Mouse (Mus musculus) forebrain, embryonic 11.5 days (tissue): Measurements from ENCODE around the gene Plcb3. TPM values are rescaled to one million over a fixed set of nuclear protein-coding genes. Genes with fewer than 3 reads are reported as not detected.
A peak's percentile ranks its signal among the peaks of the same experiment; 100 is the strongest.

Experiments used
- ATAC-seq: fragments of 200-750 bp; cut with Nextera tagmentation; replicated peaks from 2 replicates; pipeline ENCODE4 v1.8.0; 2017; ENCODE audit warnings: moderate TSS enrichment; ENCODE audit not compliant: low FRiP score
- DNase-seq: peaks from one replicate; pipeline ENCODE4 v3.0.0-alpha.2; 2017; ENCODE audit warnings: low spot score
- H3K27ac ChIP-seq: fragments of 300-500 bp; sonication (generic); 2 replicates; pipeline ENCODE4 v1.5.1; 2014; ENCODE audit warnings: low read depth, low read length
- H3K27me3 ChIP-seq: fragments of 300-500 bp; sonication (generic); 2 replicates; pipeline ENCODE4 v1.6.1; 2014; ENCODE audit warnings: mild to moderate bottlenecking, low read length, mixed read lengths; ENCODE audit not compliant: control insufficient read depth, insufficient read depth
- H3K36me3 ChIP-seq: fragments of 300-500 bp; sonication (generic); 2 replicates; pipeline ENCODE4 v1.6.1; 2014; ENCODE audit warnings: mild to moderate bottlenecking, low read length, moderate library complexity, mixed read lengths; ENCODE audit not compliant: control insufficient read depth, insufficient read depth
- H3K4me1 ChIP-seq: fragments of 300-500 bp; sonication (generic); replicated peaks from 2 replicates; pipeline ENCODE4 v1.6.1; 2014; ENCODE audit warnings: low read length, mixed read lengths; ENCODE audit not compliant: control insufficient read depth, insufficient read depth
- H3K4me2 ChIP-seq: fragments of 300-500 bp; sonication (generic); 2 replicates; pipeline ENCODE4 v1.6.1; 2014; ENCODE audit warnings: low read depth, mild to moderate bottlenecking, low read length, moderate library complexity, mixed read lengths; ENCODE audit not compliant: severe bottlenecking
- H3K4me3 ChIP-seq: fragments of 300-500 bp; sonication (generic); 2 replicates; pipeline ENCODE4 v1.5.1; 2014; ENCODE audit warnings: low read depth, low read length
- H3K9ac ChIP-seq: fragments of 300-500 bp; sonication (generic); 2 replicates; pipeline ENCODE4 v1.6.1; 2014; ENCODE audit warnings: low read length
- H3K9me3 ChIP-seq: fragments of 300-500 bp; sonication (generic); 2 replicates; pipeline ENCODE4 v1.6.1; 2016; ENCODE audit warnings: low read length, mixed read lengths; ENCODE audit not compliant: control insufficient read depth
- WGBS: fragments of 180-500 bp; shearing (Covaris S2); extraction: QIAGEN DNeasy Blood & Tissue Kit; methylation state at CpG from one replicate; pipeline ENCODE4 v1.1.7; 2014; 5-methylcytosine and 5-hydroxymethylcytosine counted together
- polyA plus RNA-seq: library from polyadenylated mRNA; unstranded; fragments of >200 nt; fragmentation: Nextera tagmentation; extraction: Ambion mirVana; gene quantifications from 2 replicates; pipeline ENCODE4 v1.2.1, GENCODE M21; 2014

Plcb3 gene
- polyA plus RNA-seq, 1 experiment from 2014 or later = 21.2 TPM

GRCm38 (mm10) chr19:6924461-6925306, 51.6 kb downstream of the Plcb3 start:
- peak overlapping the region; percentile 5; the same call in 1 of the 2 replicates for H3K4me3 ChIP-seq
- H3K9ac ChIP-seq = no peak overlapping the region
- 0 out of 2 replicates have a peak overlapping the region, but pooled peaks have one; percentile 15 for H3K4me2 ChIP-seq

GRCm38 (mm10) chr19:6922901-6923735, 53.2 kb downstream of the Plcb3 start:
- H3K4me3 ChIP-seq = no peak overlapping the region
- no peaks in the 10 kb centered on the region for H3K36me3 ChIP-seq
- ATAC-seq (no peak), DNase-seq (no peak)
- peaks cover 21% of the 10 kb centered on the region; the same call in 1 of the 2 replicates for H3K4me1 ChIP-seq
- H3K9me3 ChIP-seq = no peaks in the 10 kb centered on the region
- peaks cover 55% of the 10 kb centered on the region for H3K27me3 ChIP-seq
- 59% methylated on average over 6 of the region's 6 CpGs for WGBS
- no peak overlapping the region for H3K4me2 ChIP-seq
- no peak overlapping the region for H3K9ac ChIP-seq
- H3K27ac ChIP-seq = no peak overlapping the region

More at GRCm38 (mm10) chr19:6924461-6925306, 51.6 kb downstream of the Plcb3 start:
- no peak for ATAC-seq
- no peak overlapping the region for H3K27ac ChIP-seq
- peaks cover 21% of the 10 kb centered on the region; the same call in 1 of the 2 replicates for H3K4me1 ChIP-seq
- DNase-seq = peak; percentile 88
- 4% methylated on average over 39 of the region's 39 CpGs for WGBS
- H3K27me3 ChIP-seq = peaks cover 60% of the 10 kb centered on the region
- no peaks in the 10 kb centered on the region for H3K9me3 ChIP-seq
- no peaks in the 10 kb centered on the region for H3K36me3 ChIP-seq

- H3K27me3 ChIP-seq = peaks cover 42% of the 10 kb centered on the region
- no peaks in the 10 kb centered on the region for H3K9me3 ChIP-seq
- peaks cover 18% of the 10 kb centered on the region; the same call in 1 of the 2 replicates for H3K4me1 ChIP-seq
- H3K36me3 ChIP-seq = no peaks in the 10 kb centered on the region
- 1% methylated on average over 47 of the region's 66 CpGs for WGBS
- H3K4me2 ChIP-seq = peak within 1 kb of the TSS; percentile 64
- DNase-seq (peak; percentile 100), ATAC-seq (peak; percentile 94)
- peak within 1 kb of the TSS; percentile 72 for H3K27ac ChIP-seq
- H3K4me3 ChIP-seq = peak within 1 kb of the TSS; percentile 86
- H3K9ac ChIP-seq = peak within 1 kb of the TSS; percentile 86
Observed at GRCm38 (mm10) chr19:6921647-6922567, 54.4 kb downstream of the Plcb3 start, which contains the start of gene Esrra. TSS of gene Esrra (minus strand) at chr19:6921813.

GRCm38 (mm10) chr19:6920741-6921636, 55.3 kb downstream of the Plcb3 start:
- no peak for DNase-seq
- peak overlapping the region; percentile 72 for H3K27ac ChIP-seq
- peak overlapping the region; percentile 86 for H3K4me3 ChIP-seq
- H3K9me3 ChIP-seq = no peaks in the 10 kb centered on the region
- H3K4me1 ChIP-seq = peaks cover 17% of the 10 kb centered on the region; the same call in 1 of the 2 replicates
- H3K27me3 ChIP-seq = peaks cover 33% of the 10 kb centered on the region
- ATAC-seq = no peak; the same call in 1 of the 2 replicates
- 2% methylated on average over 39 of the region's 48 CpGs for WGBS
- peak overlapping the region; percentile 64 for H3K4me2 ChIP-seq
- H3K36me3 ChIP-seq = no peaks in the 10 kb centered on the region
- peak overlapping the region; percentile 86 for H3K9ac ChIP-seq

GRCm38 (mm10) chr19:6919876-6920740, 56.2 kb downstream of the Plcb3 start:
- Histone ChIP-seq H3K27me3 (peaks cover 24% of the 10 kb centered on the region), H3K27ac (no peak overlapping the region), H3K4me3 (peak overlapping the region; percentile 86), H3K9ac (peak overlapping the region; percentile 86; the same call in 1 of the 2 replicates), H3K36me3 (no peaks in the 10 kb centered on the region), H3K4me2 (peak overlapping the region; percentile 64; the same call in 1 of the 2 replicates), H3K9me3 (no peaks in the 10 kb centered on the region), H3K4me1 (peaks cover 16% of the 10 kb centered on the region; the same call in 1 of the 2 replicates)
- DNase-seq = peak; percentile 62
- WGBS = 46% methylated on average over 7 of the region's 8 CpGs
- no peak for ATAC-seq

- no peak overlapping the region for H3K9ac ChIP-seq
- no peak overlapping the region for H3K27ac ChIP-seq
- no peak for DNase-seq
- H3K27me3 ChIP-seq = peaks cover 18% of the 10 kb centered on the region
- no peaks in the 10 kb centered on the region for H3K36me3 ChIP-seq
- ATAC-seq = no peak
- no peak overlapping the region for H3K4me2 ChIP-seq
- no peak overlapping the region for H3K4me3 ChIP-seq
- no peaks in the 10 kb centered on the region for H3K9me3 ChIP-seq
- peaks cover 14% of the 10 kb centered on the region; the same call in 1 of the 2 replicates for H3K4me1 ChIP-seq
Observed at GRCm38 (mm10) chr19:6919431-6919830, 56.8 kb downstream of the Plcb3 start.
